Mouse (Mus musculus): ENCODE results near the gene Cd207. TPM values are rescaled to one million over a fixed set of nuclear protein-coding genes. Genes with fewer than 3 reads are reported as not detected.
"Not testable (repeated sequence)": the region's sequence is repeated elsewhere in the genome, so short reads cannot be mapped to it uniquely, and the experiment has no call there.

Cd207 gene
- polyA plus RNA-seq, 1 experiment from 2014 or later, result not detected

- peaks cover 9% of the 10 kb centered on the region; the same call in 1 of the 2 replicates for H3K4me1 ChIP-seq
- H3K27me3 ChIP-seq, result peaks cover 97% of the 10 kb centered on the region
- no peak overlapping the region for H3K9ac ChIP-seq
- no peak overlapping the region for H3K27ac ChIP-seq
- under 1% methylated on average over 9 of the region's 9 CpGs for WGBS
- no peaks in the 10 kb centered on the region for H3K36me3 ChIP-seq
- ATAC-seq (ENCODE audit: low FRiP score, low read depth), result no peak
- H3K4me2 ChIP-seq (replicated peaks), result no peak overlapping the region
- H3K9me3 ChIP-seq, result no peaks in the 10 kb centered on the region
- no peak overlapping the region for H3K4me3 ChIP-seq
Observed at GRCm38 (mm10) chr6:83693835-83694234, 16.2 kb upstream of the Cd207 start.

- no peak overlapping the region for H3K4me3 ChIP-seq
- WGBS, result 4% methylated on average over 12 of the region's 12 CpGs
- ATAC-seq (ENCODE audit: low FRiP score, low read depth), result no peak
- no peaks in the 10 kb centered on the region for H3K36me3 ChIP-seq
- no peak overlapping the region for H3K4me2 ChIP-seq (replicated peaks)
- peaks cover 9% of the 10 kb centered on the region; the same call in 1 of the 2 replicates for H3K4me1 ChIP-seq
- H3K9ac ChIP-seq, result no peak overlapping the region
- peaks cover 94% of the 10 kb centered on the region for H3K27me3 ChIP-seq
- no peaks in the 10 kb centered on the region for H3K9me3 ChIP-seq
- no peak overlapping the region for H3K27ac ChIP-seq
Observed at GRCm38 (mm10) chr6:83692962-83693361, 15.3 kb upstream of the Cd207 start.

- no peak for ATAC-seq (ENCODE audit: low FRiP score, low read depth)
- H3K36me3 ChIP-seq, result no peaks in the 10 kb centered on the region
Observed at GRCm38 (mm10) chr6:83690936-83691335, 13.3 kb upstream of the Cd207 start.

GRCm38 (mm10) chr6:83690277-83690676 lies 12.6 kb upstream of the Cd207 start:
- H3K9ac ChIP-seq, result no peak overlapping the region
- no peak for ATAC-seq (ENCODE audit: low FRiP score, low read depth)
- no peaks in the 10 kb centered on the region for H3K9me3 ChIP-seq
- no peak overlapping the region for H3K4me3 ChIP-seq
- peaks cover 91% of the 10 kb centered on the region for H3K27me3 ChIP-seq
- H3K27ac ChIP-seq, result no peak overlapping the region
- H3K4me1 ChIP-seq, result no peaks in the 10 kb centered on the region
- H3K4me2 ChIP-seq (replicated peaks), result no peak overlapping the region
- WGBS, result 31% methylated on average over 4 of the region's 5 CpGs
- no peaks in the 10 kb centered on the region for H3K36me3 ChIP-seq

More at GRCm38 (mm10) chr6:83690936-83691335, 13.3 kb upstream of the Cd207 start:
- Histone ChIP-seq H3K27me3 (peaks cover 91% of the 10 kb centered on the region), H3K4me3 (no peak overlapping the region), H3K4me1 (no peaks in the 10 kb centered on the region), H3K9me3 (no peaks in the 10 kb centered on the region), H3K27ac (no peak overlapping the region), H3K4me2 (replicated peaks) (no peak overlapping the region), H3K9ac (no peak overlapping the region)
- WGBS, result 67% methylated on average over 2 of the region's 2 CpGs

GRCm38 (mm10) chr6:83689374-83689773 lies 11.7 kb upstream of the Cd207 start:
- ATAC-seq (ENCODE audit: low FRiP score, low read depth), result no peak
- Histone ChIP-seq H3K27ac (no peak overlapping the region), H3K9me3 (no peaks in the 10 kb centered on the region), H3K4me2 (replicated peaks) (no peak overlapping the region), H3K4me1 (no peaks in the 10 kb centered on the region), H3K4me3 (no peak overlapping the region), H3K27me3 (peaks cover 90% of the 10 kb centered on the region), H3K36me3 (no peaks in the 10 kb centered on the region), H3K9ac (no peak overlapping the region)
- WGBS, result 83% methylated on average over 4 of the region's 4 CpGs

- H3K4me3 ChIP-seq, result no peak overlapping the region
- H3K4me2 ChIP-seq (replicated peaks), result no peak overlapping the region
- no peak for ATAC-seq (ENCODE audit: low FRiP score, low read depth)
- no peaks in the 10 kb centered on the region for H3K36me3 ChIP-seq
- H3K27me3 ChIP-seq, result peaks cover 8% of the 10 kb centered on the region; the same call in 1 of the 2 replicates
- no peak overlapping the region for H3K27ac ChIP-seq
- 5% methylated on average over 4 of the region's 4 CpGs for WGBS
- no peaks in the 10 kb centered on the region for H3K9me3 ChIP-seq
- no peak overlapping the region for H3K9ac ChIP-seq
- no peaks in the 10 kb centered on the region for H3K4me1 ChIP-seq
Observed at GRCm38 (mm10) chr6:83673395-83673794, 4.3 kb downstream of the Cd207 start.

- no peaks in the 10 kb centered on the region for H3K9me3 ChIP-seq
- WGBS, result 90% methylated on average over 2 of the region's 2 CpGs
- no peaks in the 10 kb centered on the region for H3K27me3 ChIP-seq
- H3K4me1 ChIP-seq, result no peaks in the 10 kb centered on the region
- H3K4me3 ChIP-seq, result no peak overlapping the region
- H3K4me2 ChIP-seq (replicated peaks), result no peak overlapping the region
- H3K27ac ChIP-seq, result no peak overlapping the region
- no peak overlapping the region for H3K9ac ChIP-seq
- no peaks in the 10 kb centered on the region for H3K36me3 ChIP-seq
- ATAC-seq (ENCODE audit: low FRiP score, low read depth), result no peak
Observed at GRCm38 (mm10) chr6:83665009-83665408, 12.6 kb downstream of the Cd207 start.

- Histone ChIP-seq H3K4me2 (replicated peaks) (no peak overlapping the region), H3K9me3 (no peaks in the 10 kb centered on the region; the same call in 1 of the 2 replicates), H3K36me3 (no peaks in the 10 kb centered on the region), H3K27me3 (no peaks in the 10 kb centered on the region), H3K27ac (no peak overlapping the region), H3K4me1 (no peaks in the 10 kb centered on the region), H3K4me3 (no peak overlapping the region), H3K9ac (no peak overlapping the region)
- ATAC-seq (ENCODE audit: low FRiP score, low read depth), result no peak
- 72% methylated on average over 4 of the region's 4 CpGs for WGBS
Observed at GRCm38 (mm10) chr6:83660821-83661220, 16.8 kb downstream of the Cd207 start.

GRCm38 (mm10) chr6:83656087-83656486 lies 21.6 kb downstream of the Cd207 start, which contains the start of gene Clec4f:
Gene Clec4f, minus strand, starts transcription at chr6:83656187.
- no peaks in the 10 kb centered on the region for H3K27me3 ChIP-seq
- no peaks in the 10 kb centered on the region for H3K36me3 ChIP-seq
- H3K4me2 ChIP-seq (replicated peaks), result no peak within 1 kb of the TSS
- H3K4me3 ChIP-seq, result no peak within 1 kb of the TSS
- no peak within 1 kb of the TSS for H3K27ac ChIP-seq
- H3K4me1 ChIP-seq, result no peaks in the 10 kb centered on the region
- H3K9ac ChIP-seq, result no peak within 1 kb of the TSS
- no peaks in the 10 kb centered on the region; the same call in 1 of the 2 replicates for H3K9me3 ChIP-seq
- ATAC-seq (ENCODE audit: low FRiP score, low read depth), result no peak
- WGBS, result 94% methylated on average over 2 of the region's 2 CpGs

GRCm38 (mm10) chr6:83646715-83647114 lies 30.9 kb downstream of the Cd207 start:
- Histone ChIP-seq H3K27me3 (0 out of 2 replicates have a peak, but pooled peaks cover 2% of the 10 kb centered on the region), H3K36me3 (no peaks in the 10 kb centered on the region), H3K9ac (no peak overlapping the region), H3K4me3 (no peak overlapping the region), H3K9me3 (no peaks in the 10 kb centered on the region), H3K4me2 (replicated peaks) (no peak overlapping the region), H3K4me1 (no peaks in the 10 kb centered on the region), H3K27ac (no peak overlapping the region)
- ATAC-seq (ENCODE audit: low FRiP score, low read depth), result no peak
- WGBS, result 82% methylated on average over 10 of the region's 10 CpGs

GRCm38 (mm10) chr6:83635329-83635728 lies 42.3 kb downstream of the Cd207 start:
- ATAC-seq (ENCODE audit: low FRiP score, low read depth), result no peak
- no peaks in the 10 kb centered on the region for H3K9me3 ChIP-seq
- no peaks in the 10 kb centered on the region for H3K4me1 ChIP-seq
- H3K27ac ChIP-seq, result no peak overlapping the region
- H3K9ac ChIP-seq, result no peak overlapping the region
- WGBS, result 87% methylated on average over 1 of the region's 1 CpGs
- no peak overlapping the region for H3K4me2 ChIP-seq (replicated peaks)
- no peaks in the 10 kb centered on the region for H3K36me3 ChIP-seq
- H3K4me3 ChIP-seq, result no peak overlapping the region
- peaks cover 14% of the 10 kb centered on the region; the same call in 1 of the 2 replicates for H3K27me3 ChIP-seq

GRCm38 (mm10) chr6:83634631-83635030 lies 43.0 kb downstream of the Cd207 start:
- H3K27ac ChIP-seq; H3K4me3 ChIP-seq; ATAC-seq (ENCODE audit: low FRiP score, low read depth); H3K4me1 ChIP-seq; H3K36me3 ChIP-seq; H3K9me3 ChIP-seq; H3K4me2 ChIP-seq (replicated peaks); H3K9ac ChIP-seq: not testable (repeated sequence)
- H3K27me3 ChIP-seq, result peaks cover 14% of the 10 kb centered on the region; the same call in 1 of the 2 replicates
- WGBS, result 61% methylated on average over 4 of the region's 4 CpGs

GRCm38 (mm10) chr6:83634106-83634505 lies 43.6 kb downstream of the Cd207 start:
- H3K36me3 ChIP-seq; ATAC-seq (ENCODE audit: low FRiP score, low read depth); H3K4me2 ChIP-seq (replicated peaks); H3K9me3 ChIP-seq; H3K4me1 ChIP-seq; H3K9ac ChIP-seq; H3K27ac ChIP-seq; H3K4me3 ChIP-seq: not testable (repeated sequence)
- WGBS, result 21% methylated on average over 5 of the region's 5 CpGs
- peaks cover 14% of the 10 kb centered on the region; the same call in 1 of the 2 replicates for H3K27me3 ChIP-seq

All from limb, embryonic 13.5 days (tissue).